Mouse (Mus musculus) limb, embryonic 10.5 days (tissue): Measurements from ENCODE around the gene Rnf185. TPM values are rescaled to one million over a fixed set of nuclear protein-coding genes. Genes with fewer than 3 reads are reported as not detected.

Experiments
- polyA plus RNA-seq: library from polyadenylated mRNA; unstranded; fragments of >200 nt; fragmentation: Nextera tagmentation; extraction: Ambion mirVana; gene quantifications from 2 replicates; pipeline ENCODE4 v1.2.1, GENCODE M21; 2016

Rnf185 gene
- polyA plus RNA-seq, 1 experiment from 2014 or later: 47.1 TPM

Other genes with a start within 250 kb of the Rnf185 start
- 64.7 and 74.1 TPM in 2 replicates for gene Eif4enif1, start 250.0 kb downstream of the Rnf185 start, polyA plus RNA-seq
- 276 and 280 TPM in 2 replicates for gene Drg1, start 185.9 kb downstream of the Rnf185 start, polyA plus RNA-seq
- gene Patz1, start 163.5 kb downstream of the Rnf185 start, polyA plus RNA-seq: 80.2 and 81.7 TPM in 2 replicates
- 5.9 and 8.5 TPM in 2 replicates for gene Pik3ip1, start 122.0 kb downstream of the Rnf185 start, polyA plus RNA-seq
- gene Limk2, start 43.2 kb downstream of the Rnf185 start, polyA plus RNA-seq: 45.2 and 54.6 TPM in 2 replicates
- 1.2 and 1.5 TPM in 2 replicates for gene Pla2g3, start 35.9 kb upstream of the Rnf185 start, polyA plus RNA-seq
- 0.06 and 0.09 TPM in 2 replicates for gene Inpp5j, start 52.5 kb upstream of the Rnf185 start, polyA plus RNA-seq
- gene Selenom, start 62.3 kb upstream of the Rnf185 start, polyA plus RNA-seq: 24.4 and 35.0 TPM in 2 replicates
- 43.0 and 52.8 TPM in 2 replicates for gene Smtn, start 88.2 kb upstream of the Rnf185 start, polyA plus RNA-seq
- 40.2 and 41.8 TPM in 2 replicates for gene Morc2a, start 196.8 kb upstream of the Rnf185 start, polyA plus RNA-seq